Mouse (Mus musculus) thymus, adult 2 months (tissue): ENCODE results near the gene Adamtsl5.

Experiments
- CTCF ChIP-seq: fragments of 200-500 bp; IDR thresholded peaks from 2 replicates; pipeline ENCODE4 v1.5.1; 2012; ENCODE audit warnings: mild to moderate bottlenecking, control low read depth, low read length, moderate library complexity, borderline replicate concordance; ENCODE audit not compliant: control insufficient read depth, poor library complexity, insufficient read depth; ENCODE audit errors: extremely low read depth
- POLR2A ChIP-seq: fragments of 200-500 bp; IDR thresholded peaks from 2 replicates; pipeline ENCODE4 v1.6.1; 2012; ENCODE audit warnings: mild to moderate bottlenecking, low read length, control low read depth, moderate library complexity; ENCODE audit not compliant: control insufficient read depth, poor library complexity, insufficient read depth; ENCODE audit errors: extremely low read depth

GRCm38 (mm10) chr10:80312586-80313504, 35.4 kb downstream of the Adamtsl5 start:
- no peak for TF ChIP-seq POLR2A
- TF ChIP-seq CTCF, result no peak
